Mouse (Mus musculus): ENCODE results near the gene Hmgb2. TPM values are rescaled to one million over a fixed set of nuclear protein-coding genes. Genes with fewer than 3 reads are reported as not detected.

Hmgb2 gene
- polyA plus RNA-seq (2014; fragmentation: Illumina TruSeq; extraction: RNeasy Lipid Tissue Mini Kit (QIAGEN cat#74804); ENCODE audit: low replicate concordance), result 89.8 TPM

DNA sequence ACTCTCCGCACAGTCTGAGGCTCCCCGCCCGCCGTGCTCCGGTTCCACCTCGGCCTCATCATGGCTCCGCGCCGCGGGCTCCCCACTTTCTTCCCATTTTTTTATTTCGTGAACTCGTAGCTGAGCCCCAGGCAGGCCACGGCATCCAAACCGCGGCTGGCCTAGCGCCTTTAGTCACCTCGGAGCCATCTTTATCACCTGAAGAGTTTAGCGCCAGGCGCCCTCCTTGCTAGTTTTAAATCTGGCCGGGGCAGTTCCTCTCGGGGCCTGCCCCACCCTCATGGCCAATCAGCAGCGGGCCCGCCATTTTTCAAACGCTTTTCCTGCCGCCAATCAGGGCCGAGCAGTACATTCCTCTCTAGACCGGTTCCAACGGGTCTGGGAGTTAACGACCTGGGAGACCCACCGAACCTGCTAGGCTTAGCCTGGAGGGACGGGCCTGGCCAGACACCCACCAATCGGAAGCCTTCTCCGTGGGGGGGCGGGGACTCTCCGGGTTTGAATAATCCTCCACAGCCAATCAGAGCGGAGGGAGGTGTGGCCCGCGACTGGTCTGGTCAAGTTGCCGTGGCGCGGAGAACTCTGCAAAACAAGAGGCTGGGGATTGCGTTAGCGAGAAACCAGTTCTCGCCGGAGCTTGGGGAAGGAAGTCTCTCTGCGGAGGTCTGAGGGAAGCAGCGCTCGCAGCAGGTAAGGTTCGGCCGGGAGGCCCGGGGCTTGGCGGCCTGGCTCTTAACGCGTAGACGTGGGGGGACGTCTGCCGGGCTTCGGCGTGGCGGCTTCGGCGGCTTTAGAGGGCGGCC is at the start of gene Hmgb2:
Gene Hmgb2, plus strand, starts transcription at position 592 of the 803 bp plus-strand sequence.

DNA sequence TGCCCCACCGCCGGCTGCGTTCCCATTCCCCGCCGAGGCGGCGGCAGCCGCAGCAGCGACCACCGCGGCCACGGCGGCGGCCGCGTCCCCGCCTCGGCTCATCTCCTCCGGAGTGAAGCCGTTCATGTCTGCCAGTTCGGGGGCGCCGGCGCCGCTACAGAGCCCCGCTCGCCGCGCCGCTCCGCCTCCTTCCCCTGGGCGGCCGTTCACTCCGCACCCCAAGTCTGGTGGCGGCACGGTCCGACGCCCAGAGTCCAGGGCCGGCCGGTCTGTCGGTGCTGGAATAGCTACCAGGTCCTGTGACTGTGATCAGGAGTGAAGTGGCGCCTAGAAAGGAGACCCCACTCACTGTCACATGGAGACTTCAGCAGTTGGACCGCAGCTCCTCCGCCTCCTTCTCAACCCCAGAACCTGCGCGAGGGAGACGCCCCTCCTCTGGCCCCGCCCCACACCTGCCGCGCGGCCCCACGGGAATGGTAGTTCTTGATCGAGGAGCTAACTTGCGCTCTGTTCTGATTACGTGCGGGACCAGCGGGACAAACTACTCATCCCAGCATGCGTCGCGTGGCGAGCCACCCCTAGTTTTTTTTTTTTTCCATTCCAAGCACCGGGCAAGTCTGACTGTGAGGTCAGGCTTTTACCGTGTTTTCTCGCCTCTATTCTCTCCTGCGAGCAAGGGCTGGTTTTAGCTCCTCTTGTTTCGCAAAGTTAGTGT is 24.1 kb upstream of the Hmgb2 start, which contains the start of gene Sap30:
Gene Sap30, minus strand, starts transcription at position 420 of the 715 bp plus-strand sequence.

Other genes starting within 250 kb of the Hmgb2 start
- gene Hand2, start 190.9 kb upstream of the Hmgb2 start, polyA plus RNA-seq (2014; fragmentation: Illumina TruSeq; extraction: RNeasy Lipid Tissue Mini Kit (QIAGEN cat#74804); ENCODE audit: low replicate concordance), result 1.7 TPM
- gene Scrg1, start 56.0 kb upstream of the Hmgb2 start, polyA plus RNA-seq (2014; fragmentation: Illumina TruSeq; extraction: RNeasy Lipid Tissue Mini Kit (QIAGEN cat#74804); ENCODE audit: low replicate concordance), result not detected
- gene Sap30, start 24.0 kb upstream of the Hmgb2 start, polyA plus RNA-seq (2014; fragmentation: Illumina TruSeq; extraction: RNeasy Lipid Tissue Mini Kit (QIAGEN cat#74804); ENCODE audit: low replicate concordance), result 29.2 TPM
- gene Galnt7, start 141.1 kb downstream of the Hmgb2 start, polyA plus RNA-seq (2014; fragmentation: Illumina TruSeq; extraction: RNeasy Lipid Tissue Mini Kit (QIAGEN cat#74804); ENCODE audit: low replicate concordance), result 112 TPM